Mouse (Mus musculus): ENCODE results near the gene Ccl12. TPM values are rescaled to one million over a fixed set of nuclear protein-coding genes. Genes with fewer than 3 reads are reported as not detected.

The Ccl12 gene
- total RNA-seq (2017): not detected in 3 replicates

GRCm38 (mm10) chr11:82101529-82101928 lies at the start of gene Ccl12:
TSS of gene Ccl12 (plus strand) at chr11:82101845.
- no peak for ATAC-seq (replicated peaks; ENCODE audit: insufficient number of reproducible peaks, low FRiP score, low TSS enrichment, poor library complexity, severe bottlenecking)

- ATAC-seq (replicated peaks; ENCODE audit: insufficient number of reproducible peaks, low FRiP score, low TSS enrichment, poor library complexity, severe bottlenecking): no peak
These were observed 47.8 kb upstream of the Ccl12 start for GRCm38 (mm10) chr11:82053849-82054248.

GRCm38 (mm10) chr11:82057646-82058045 lies 44.0 kb upstream of the Ccl12 start, which contains the start of gene Ccl11:
TSS of gene Ccl11 (plus strand) at chr11:82057823.
- no peak for ATAC-seq (replicated peaks; ENCODE audit: insufficient number of reproducible peaks, low FRiP score, low TSS enrichment, poor library complexity, severe bottlenecking)

GRCm38 (mm10) chr11:82062226-82062625 lies 39.4 kb upstream of the Ccl12 start:
- ATAC-seq (replicated peaks; ENCODE audit: insufficient number of reproducible peaks, low FRiP score, low TSS enrichment, poor library complexity, severe bottlenecking): no peak

GRCm38 (mm10) chr11:82063454-82063853 lies 38.2 kb upstream of the Ccl12 start:
- no peak for ATAC-seq (replicated peaks; ENCODE audit: insufficient number of reproducible peaks, low FRiP score, low TSS enrichment, poor library complexity, severe bottlenecking)

- ATAC-seq (replicated peaks; ENCODE audit: insufficient number of reproducible peaks, low FRiP score, low TSS enrichment, poor library complexity, severe bottlenecking): no peak
These were observed 34.6 kb upstream of the Ccl12 start for GRCm38 (mm10) chr11:82066953-82067571.

- ATAC-seq (replicated peaks; ENCODE audit: insufficient number of reproducible peaks, low FRiP score, low TSS enrichment, poor library complexity, severe bottlenecking): no peak
These were observed 30.6 kb upstream of the Ccl12 start for GRCm38 (mm10) chr11:82071076-82071475.

GRCm38 (mm10) chr11:82072374-82072773 lies 29.3 kb upstream of the Ccl12 start:
- no peak for ATAC-seq (replicated peaks; ENCODE audit: insufficient number of reproducible peaks, low FRiP score, low TSS enrichment, poor library complexity, severe bottlenecking)

GRCm38 (mm10) chr11:82072984-82073383 lies 28.7 kb upstream of the Ccl12 start:
- ATAC-seq (replicated peaks; ENCODE audit: insufficient number of reproducible peaks, low FRiP score, low TSS enrichment, poor library complexity, severe bottlenecking): no peak

- no peak for ATAC-seq (replicated peaks; ENCODE audit: insufficient number of reproducible peaks, low FRiP score, low TSS enrichment, poor library complexity, severe bottlenecking)
These were observed 28.0 kb upstream of the Ccl12 start for GRCm38 (mm10) chr11:82073686-82074085.

- ATAC-seq (replicated peaks; ENCODE audit: insufficient number of reproducible peaks, low FRiP score, low TSS enrichment, poor library complexity, severe bottlenecking): no peak
These were observed 24.6 kb upstream of the Ccl12 start for GRCm38 (mm10) chr11:82077031-82077430.

GRCm38 (mm10) chr11:82078136-82078730 lies 23.4 kb upstream of the Ccl12 start:
- no peak for ATAC-seq (replicated peaks; ENCODE audit: insufficient number of reproducible peaks, low FRiP score, low TSS enrichment, poor library complexity, severe bottlenecking)

GRCm38 (mm10) chr11:82080865-82081264 lies 20.8 kb upstream of the Ccl12 start:
- ATAC-seq (replicated peaks; ENCODE audit: insufficient number of reproducible peaks, low FRiP score, low TSS enrichment, poor library complexity, severe bottlenecking): no peak

GRCm38 (mm10) chr11:82084360-82084759 lies 17.3 kb upstream of the Ccl12 start:
- no peak for ATAC-seq (replicated peaks; ENCODE audit: insufficient number of reproducible peaks, low FRiP score, low TSS enrichment, poor library complexity, severe bottlenecking)

GRCm38 (mm10) chr11:82099511-82100323 lies 1.9 kb upstream of the Ccl12 start:
- no peak for ATAC-seq (replicated peaks; ENCODE audit: insufficient number of reproducible peaks, low FRiP score, low TSS enrichment, poor library complexity, severe bottlenecking)

GRCm38 (mm10) chr11:82101087-82101486 lies 558 bp upstream of the Ccl12 start:
- ATAC-seq (replicated peaks; ENCODE audit: insufficient number of reproducible peaks, low FRiP score, low TSS enrichment, poor library complexity, severe bottlenecking): no peak

- ATAC-seq (replicated peaks; ENCODE audit: insufficient number of reproducible peaks, low FRiP score, low TSS enrichment, poor library complexity, severe bottlenecking): no peak
These were observed 8.0 kb downstream of the Ccl12 start for GRCm38 (mm10) chr11:82109611-82110010.

GRCm38 (mm10) chr11:82110372-82111248 lies 9.0 kb downstream of the Ccl12 start:
- ATAC-seq (replicated peaks; ENCODE audit: insufficient number of reproducible peaks, low FRiP score, low TSS enrichment, poor library complexity, severe bottlenecking): no peak

- no peak for ATAC-seq (replicated peaks; ENCODE audit: insufficient number of reproducible peaks, low FRiP score, low TSS enrichment, poor library complexity, severe bottlenecking)
These were observed 13.2 kb downstream of the Ccl12 start, which contains the start of gene Ccl8 for GRCm38 (mm10) chr11:82114885-82115284. TSS of gene Ccl8 (plus strand) at chr11:82115185.

All from monocyte, adult 5-6 weeks (primary cell).